Mouse (Mus musculus): ENCODE data around the gene Igsf11. TPM values are rescaled to one million over a fixed set of nuclear protein-coding genes. Genes with fewer than 3 reads are reported as not detected.

The Igsf11 gene
- polyA plus RNA-seq, 1 experiment from 2014 or later = 5.0 TPM

DNA sequence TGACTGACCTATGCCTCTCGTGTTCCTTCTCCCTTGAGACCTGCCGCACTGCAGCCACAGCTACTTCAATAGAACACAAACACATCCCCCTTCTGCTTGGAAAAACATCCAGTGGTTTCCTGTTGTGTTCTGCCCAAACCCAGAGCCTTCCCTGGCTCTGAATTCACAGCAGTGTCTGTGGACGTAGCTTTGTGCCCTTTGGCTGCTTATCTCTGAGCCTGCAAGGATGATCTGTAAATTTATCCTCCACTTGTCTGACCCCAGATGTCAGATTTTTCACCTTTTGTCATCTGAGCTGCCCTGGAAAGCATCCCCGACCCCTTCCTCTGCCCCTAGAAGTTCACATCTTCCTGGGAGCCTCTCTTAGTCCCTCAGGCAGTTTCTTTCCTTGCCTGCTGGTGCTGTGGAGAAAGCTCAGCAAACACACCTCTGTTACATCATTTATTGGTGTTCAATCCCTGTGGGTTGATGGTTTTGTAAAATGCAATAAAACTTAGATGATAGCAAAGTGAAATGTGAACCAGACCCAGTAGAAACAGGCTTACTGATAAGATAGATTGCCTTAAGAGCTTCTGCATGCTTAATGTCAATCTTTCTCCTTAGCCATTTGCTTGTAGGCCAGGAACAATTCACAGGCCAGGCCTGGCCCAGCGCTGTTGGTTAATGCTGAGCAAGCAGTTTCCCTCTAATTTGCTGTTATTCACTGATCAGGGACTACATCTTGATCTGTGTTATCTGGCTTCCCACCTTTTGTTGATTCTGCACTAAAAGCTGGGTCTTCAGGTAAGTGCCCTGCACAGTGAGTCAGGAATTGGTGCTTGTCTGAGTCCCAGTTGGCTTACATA is 51.5 kb downstream of the Igsf11 start:
- Histone ChIP-seq H3K27ac (peak overlapping the region; percentile 19; the same call in 1 of the 2 replicates), H3K9ac (no peak overlapping the region), H3K4me3 (no peak overlapping the region), H3K4me2 (replicated peaks) (no peak overlapping the region), H3K27me3 (no peaks in the 10 kb centered on the region), H3K9me3 (replicated peaks) (no peaks in the 10 kb centered on the region), H3K36me3 (no peaks in the 10 kb centered on the region), H3K4me1 (peaks cover 46% of the 10 kb centered on the region)
- WGBS = 42% methylated on average over 5 of the region's 5 CpGs
- ATAC-seq (ENCODE audit: low FRiP score) = no peak

DNA sequence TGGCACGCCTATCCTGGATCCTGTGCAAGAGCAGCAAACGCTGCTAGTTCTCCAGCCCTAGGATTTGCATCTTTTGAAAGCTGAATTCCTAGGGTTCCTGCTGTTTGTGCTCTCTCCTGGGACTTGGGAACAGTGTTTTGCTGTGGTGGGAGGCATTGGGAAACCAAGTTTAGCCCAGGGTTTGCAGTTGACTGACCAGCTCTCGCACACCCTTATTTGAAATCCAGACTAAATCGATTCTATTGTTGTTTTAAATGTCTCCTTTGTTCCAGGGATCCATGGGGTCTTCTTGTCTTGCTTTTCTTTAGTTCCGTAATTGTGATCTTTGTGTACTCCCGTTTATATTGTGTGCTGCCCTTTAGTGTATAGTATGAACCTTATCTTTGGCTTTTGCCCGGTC is 52.6 kb downstream of the Igsf11 start:
- Histone ChIP-seq H3K4me2 (replicated peaks) (no peak overlapping the region), H3K36me3 (no peaks in the 10 kb centered on the region), H3K27me3 (no peaks in the 10 kb centered on the region), H3K4me1 (peaks cover 42% of the 10 kb centered on the region), H3K9me3 (replicated peaks) (no peaks in the 10 kb centered on the region), H3K4me3 (no peak overlapping the region), H3K9ac (no peak overlapping the region), H3K27ac (peak overlapping the region; percentile 64)
- 38% methylated on average over 7 of the region's 7 CpGs for WGBS
- no peak for ATAC-seq (ENCODE audit: low FRiP score)

DNA sequence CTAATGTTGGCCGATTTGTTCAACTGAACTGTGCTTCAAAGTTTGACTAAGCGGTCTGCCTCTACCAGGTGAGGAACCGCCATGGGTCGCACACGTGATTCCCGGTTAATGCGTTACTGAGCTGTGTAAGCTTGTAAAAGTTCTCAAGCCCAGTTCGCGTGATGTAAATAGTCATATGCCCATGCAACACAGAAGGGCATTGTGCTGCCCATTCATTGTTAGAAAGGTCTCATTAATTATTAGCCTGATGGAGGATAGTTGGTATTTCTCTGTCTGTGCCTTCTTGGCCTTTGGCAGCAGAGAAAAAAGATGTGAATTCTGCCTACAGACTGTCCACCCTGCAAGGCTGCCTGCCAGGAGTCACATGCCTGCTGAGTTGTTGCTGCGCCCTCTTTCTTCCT is 53.1 kb downstream of the Igsf11 start:
- Histone ChIP-seq H3K4me1 (peaks cover 42% of the 10 kb centered on the region), H3K27me3 (no peaks in the 10 kb centered on the region), H3K4me2 (replicated peaks) (no peak overlapping the region), H3K9me3 (replicated peaks) (no peaks in the 10 kb centered on the region), H3K27ac (peak overlapping the region; percentile 64; the same call in 1 of the 2 replicates), H3K9ac (no peak overlapping the region), H3K36me3 (no peaks in the 10 kb centered on the region), H3K4me3 (no peak overlapping the region)
- no peak for ATAC-seq (ENCODE audit: low FRiP score)
- WGBS = 53% methylated on average over 10 of the region's 10 CpGs

DNA sequence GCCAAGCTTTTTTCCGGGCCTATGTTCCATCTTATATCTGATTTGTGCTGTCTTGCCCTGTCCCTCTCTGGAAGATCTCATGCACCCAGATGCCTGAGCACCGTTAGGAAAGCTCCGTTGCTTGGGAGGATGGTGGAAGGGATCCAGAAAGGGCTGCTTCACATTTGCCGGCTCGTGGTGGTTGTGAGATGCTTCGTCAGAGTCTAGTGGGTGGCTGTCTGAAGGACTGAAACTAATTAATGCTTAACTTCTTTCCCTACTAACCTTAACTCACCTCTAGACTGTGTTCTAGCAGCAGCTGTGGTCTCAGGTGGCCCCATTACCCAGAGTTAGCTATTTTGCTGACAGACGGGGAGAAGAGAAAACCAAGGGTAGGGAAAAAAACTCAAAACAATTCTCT is 54.0 kb downstream of the Igsf11 start:
- 44% methylated on average over 7 of the region's 7 CpGs for WGBS
- H3K9me3 ChIP-seq (replicated peaks) = no peaks in the 10 kb centered on the region
- ATAC-seq (ENCODE audit: low FRiP score) = no peak
- no peaks in the 10 kb centered on the region for H3K27me3 ChIP-seq
- no peak overlapping the region for H3K9ac ChIP-seq
- H3K36me3 ChIP-seq = no peaks in the 10 kb centered on the region
- peaks cover 40% of the 10 kb centered on the region for H3K4me1 ChIP-seq
- H3K27ac ChIP-seq = peak overlapping the region; percentile 64
- H3K4me2 ChIP-seq (replicated peaks) = 0 out of 2 replicates have a peak overlapping the region, but pooled peaks have one; percentile 15
- no peak overlapping the region for H3K4me3 ChIP-seq

DNA sequence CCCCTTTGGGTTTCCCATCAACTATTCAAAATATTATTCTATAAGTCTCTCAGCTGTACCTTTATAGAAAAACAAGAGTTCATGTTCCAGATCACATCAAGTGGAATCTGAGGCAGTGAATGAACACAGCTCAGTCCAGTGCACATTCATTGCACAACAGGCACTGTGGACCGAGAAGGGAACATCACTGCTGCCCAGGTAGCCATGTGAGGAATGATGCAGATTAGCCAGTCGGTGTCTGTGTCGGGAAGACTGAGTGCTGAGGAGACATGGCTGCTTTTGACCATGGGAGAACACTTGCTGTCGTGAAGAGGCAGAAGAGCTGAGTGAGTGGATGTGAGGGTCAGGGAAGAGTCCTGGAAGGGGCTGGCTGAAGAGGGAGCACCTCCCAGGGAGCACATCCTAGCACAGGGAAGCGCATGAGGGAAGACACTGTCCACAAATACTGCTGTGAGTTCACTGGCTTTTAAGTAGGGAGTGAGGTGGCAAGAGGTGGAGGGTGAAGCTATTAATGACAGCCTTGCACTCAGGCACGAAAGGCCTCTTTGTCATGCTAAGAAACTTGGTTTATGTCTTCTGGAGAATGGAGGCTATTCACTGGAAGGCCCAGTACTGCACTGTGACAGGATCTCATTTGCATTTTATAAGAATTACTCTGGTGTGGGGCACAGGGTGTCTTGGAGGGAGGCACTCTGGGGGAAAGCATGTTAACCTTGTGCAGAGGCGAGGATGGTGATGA is 54.8 kb downstream of the Igsf11 start:
- 40% methylated on average over 7 of the region's 7 CpGs for WGBS
- Histone ChIP-seq H3K4me3 (no peak overlapping the region), H3K4me2 (replicated peaks) (no peak overlapping the region), H3K9ac (no peak overlapping the region), H3K36me3 (no peaks in the 10 kb centered on the region), H3K9me3 (replicated peaks) (no peaks in the 10 kb centered on the region), H3K27me3 (no peaks in the 10 kb centered on the region), H3K4me1 (peaks cover 40% of the 10 kb centered on the region), H3K27ac (peak overlapping the region; percentile 67)
- ATAC-seq (ENCODE audit: low FRiP score) = peak; percentile 76

DNA sequence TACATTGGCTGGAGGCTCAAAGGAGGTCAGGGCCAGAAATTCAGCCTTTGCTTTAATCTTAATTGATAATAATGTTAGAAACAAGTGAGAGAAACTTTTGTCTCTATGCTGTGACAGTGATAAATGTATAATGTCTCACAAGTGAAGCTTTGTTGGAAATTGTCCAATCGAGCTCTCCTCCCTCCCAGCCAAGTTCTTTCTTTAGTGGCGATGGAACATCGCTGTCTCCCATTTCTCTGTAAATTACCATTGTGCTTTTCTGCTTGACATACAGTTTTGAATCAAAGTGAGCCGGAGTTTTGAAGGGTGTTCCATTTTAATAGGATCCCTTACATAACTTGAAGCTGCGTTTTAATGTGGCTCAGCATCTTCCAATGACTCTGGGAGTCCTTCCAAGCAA is 56.0 kb downstream of the Igsf11 start:
- 55% methylated on average over 5 of the region's 5 CpGs for WGBS
- no peaks in the 10 kb centered on the region for H3K9me3 ChIP-seq (replicated peaks)
- no peaks in the 10 kb centered on the region for H3K36me3 ChIP-seq
- no peaks in the 10 kb centered on the region for H3K27me3 ChIP-seq
- no peak overlapping the region for H3K9ac ChIP-seq
- H3K4me3 ChIP-seq = no peak overlapping the region
- peaks cover 40% of the 10 kb centered on the region for H3K4me1 ChIP-seq
- H3K4me2 ChIP-seq (replicated peaks) = no peak overlapping the region
- ATAC-seq (ENCODE audit: low FRiP score) = no peak
- peak overlapping the region; percentile 67 for H3K27ac ChIP-seq

DNA sequence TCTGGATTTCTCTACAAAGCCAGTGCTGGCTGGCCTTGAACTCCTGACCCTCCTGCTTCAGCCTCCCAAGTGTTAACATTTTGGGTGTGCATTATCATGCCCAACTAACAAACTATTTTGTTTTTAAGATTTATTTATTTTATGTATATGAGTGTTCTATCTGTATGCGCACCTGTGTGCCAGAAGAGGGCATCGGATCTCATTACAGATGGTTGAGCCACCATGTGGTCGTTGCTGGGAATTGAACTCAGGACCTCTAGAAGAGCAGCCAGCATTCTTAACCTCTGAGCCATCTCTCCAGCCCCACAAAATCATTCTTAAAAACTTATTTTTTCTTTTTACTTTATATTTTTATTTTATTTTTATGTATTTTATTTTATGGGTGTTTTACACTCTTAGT is 60.4 kb downstream of the Igsf11 start:
- Histone ChIP-seq H3K27me3 (no peaks in the 10 kb centered on the region), H3K4me2 (replicated peaks) (no peak overlapping the region), H3K4me1 (no peaks in the 10 kb centered on the region), H3K9me3 (replicated peaks) (no peaks in the 10 kb centered on the region), H3K4me3 (no peak overlapping the region), H3K27ac (no peak overlapping the region), H3K36me3 (no peaks in the 10 kb centered on the region), H3K9ac (no peak overlapping the region)
- no peak for ATAC-seq (ENCODE audit: low FRiP score)
- WGBS = 97% methylated on average over 3 of the region's 3 CpGs

DNA sequence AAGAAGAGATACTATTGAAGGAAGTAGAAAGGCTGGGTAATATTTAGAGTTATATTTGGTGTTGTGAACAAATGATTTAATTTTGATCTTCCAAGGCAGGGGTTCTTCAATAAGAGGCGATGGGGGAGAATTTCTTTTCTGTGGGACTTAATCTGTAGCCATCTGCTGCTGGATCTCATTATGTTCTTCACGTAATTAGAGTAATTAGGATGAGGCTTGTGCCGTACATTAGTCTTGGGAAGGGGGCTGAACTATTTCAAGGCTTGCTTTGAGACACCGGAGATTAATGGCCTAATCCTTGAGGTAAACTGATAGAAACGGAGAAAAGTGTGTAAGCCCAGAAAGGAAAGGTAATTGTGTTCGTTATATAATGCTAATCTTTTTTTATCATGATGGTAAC is 61.4 kb downstream of the Igsf11 start:
- Histone ChIP-seq H3K9me3 (replicated peaks) (no peaks in the 10 kb centered on the region), H3K36me3 (no peaks in the 10 kb centered on the region), H3K4me1 (0 out of 2 replicates have a peak, but pooled peaks cover 5% of the 10 kb centered on the region), H3K27ac (no peak overlapping the region), H3K4me3 (no peak overlapping the region), H3K4me2 (replicated peaks) (no peak overlapping the region), H3K9ac (no peak overlapping the region), H3K27me3 (no peaks in the 10 kb centered on the region)
- no peak for ATAC-seq (ENCODE audit: low FRiP score)
- WGBS = 82% methylated on average over 6 of the region's 6 CpGs

DNA sequence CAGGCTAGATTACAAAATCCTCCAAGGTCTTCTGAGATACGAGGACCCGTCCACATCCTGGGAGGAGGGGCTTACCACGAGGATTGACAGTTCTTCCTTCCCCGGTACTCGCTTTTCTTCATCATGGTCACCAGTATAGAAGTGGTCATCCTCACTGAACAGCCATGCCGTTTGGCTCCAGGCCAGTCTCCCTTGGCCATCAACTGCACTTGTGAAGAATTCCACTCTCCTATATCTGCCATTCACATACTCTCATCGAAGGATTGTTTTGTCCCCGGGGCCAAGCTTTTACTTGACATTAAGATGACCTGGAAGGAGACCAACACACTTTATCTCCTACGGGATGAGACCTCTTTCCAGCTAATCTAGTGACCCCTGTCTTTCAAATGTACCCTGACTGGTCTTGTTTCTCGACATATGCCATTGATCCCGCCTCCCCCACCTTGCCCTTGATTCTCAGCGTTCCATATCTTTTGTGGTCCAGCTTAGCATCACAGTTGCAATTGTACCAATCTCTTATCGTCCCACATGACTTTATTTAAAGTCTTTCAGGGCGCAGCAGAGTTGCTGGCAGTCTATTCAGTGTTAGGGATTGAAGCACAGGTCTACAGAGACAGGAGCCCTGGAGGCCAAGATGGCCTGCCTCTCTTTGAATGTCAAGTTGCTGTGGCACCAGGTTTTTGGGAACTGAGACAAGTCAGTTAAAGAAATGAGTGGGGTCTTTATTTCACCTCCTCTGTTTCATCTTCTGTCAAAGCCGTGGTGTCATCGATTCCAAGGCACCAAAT is 62.2 kb downstream of the Igsf11 start:
- no peak overlapping the region for H3K4me3 ChIP-seq
- H3K9me3 ChIP-seq (replicated peaks) = no peaks in the 10 kb centered on the region
- H3K4me2 ChIP-seq (replicated peaks) = no peak overlapping the region
- no peaks in the 10 kb centered on the region for H3K36me3 ChIP-seq
- H3K27me3 ChIP-seq = no peaks in the 10 kb centered on the region
- 86% methylated on average over 16 of the region's 16 CpGs for WGBS
- no peak overlapping the region for H3K9ac ChIP-seq
- no peak; the same call in 1 of the 2 replicates for ATAC-seq (ENCODE audit: low FRiP score)
- no peak overlapping the region for H3K27ac ChIP-seq
- 0 out of 2 replicates have a peak, but pooled peaks cover 6% of the 10 kb centered on the region for H3K4me1 ChIP-seq

DNA sequence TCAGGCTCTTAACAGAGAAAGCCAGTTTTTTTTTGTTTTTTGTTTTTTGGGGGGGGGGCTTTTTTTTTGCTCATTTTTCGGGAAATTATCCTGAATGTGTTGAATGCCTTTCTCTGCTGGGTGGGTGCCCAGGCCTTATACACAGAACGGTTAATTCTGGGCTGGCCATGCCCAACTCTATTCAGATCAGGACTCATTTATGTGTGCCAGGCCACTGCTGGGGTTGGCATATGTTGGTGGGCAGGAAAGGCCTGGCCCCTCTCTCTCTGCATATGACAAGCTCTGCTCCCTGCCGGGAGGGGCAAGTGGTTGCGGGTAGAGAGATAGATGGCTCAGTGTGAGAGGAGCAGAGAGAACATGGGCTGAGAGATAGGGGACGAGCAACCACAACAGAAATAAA is 62.8 kb downstream of the Igsf11 start:
- Histone ChIP-seq H3K9me3 (replicated peaks) (no peaks in the 10 kb centered on the region), H3K4me2 (replicated peaks) (no peak overlapping the region), H3K4me1 (0 out of 2 replicates have a peak, but pooled peaks cover 6% of the 10 kb centered on the region), H3K36me3 (no peaks in the 10 kb centered on the region), H3K27ac (no peak overlapping the region), H3K9ac (no peak overlapping the region), H3K27me3 (no peaks in the 10 kb centered on the region), H3K4me3 (no peak overlapping the region)
- ATAC-seq (ENCODE audit: low FRiP score) = no peak
- 84% methylated on average over 5 of the region's 5 CpGs for WGBS

DNA sequence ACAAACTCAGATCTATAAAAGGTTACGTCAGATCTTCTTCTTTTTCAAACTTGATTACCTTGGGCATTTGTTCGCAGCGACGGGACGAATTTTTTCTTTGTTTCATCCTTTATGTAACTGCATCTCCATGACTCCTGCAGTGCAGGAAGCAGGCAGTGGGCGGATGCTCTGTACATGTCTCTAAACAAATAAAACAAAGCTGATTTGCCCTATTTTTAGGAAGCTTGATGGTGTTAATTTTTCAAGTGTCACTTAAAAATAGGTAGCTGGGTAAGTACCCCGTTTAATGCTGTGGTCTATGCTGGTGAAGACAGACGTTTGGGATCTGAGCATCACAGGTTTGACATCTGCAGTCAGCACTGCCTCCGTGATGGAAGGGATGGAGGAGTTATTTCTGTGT is 66.3 kb downstream of the Igsf11 start:
- Histone ChIP-seq H3K4me3 (no peak overlapping the region), H3K27ac (no peak overlapping the region), H3K27me3 (no peaks in the 10 kb centered on the region), H3K9me3 (replicated peaks) (no peaks in the 10 kb centered on the region), H3K9ac (no peak overlapping the region), H3K36me3 (no peaks in the 10 kb centered on the region), H3K4me2 (replicated peaks) (no peak overlapping the region), H3K4me1 (0 out of 2 replicates have a peak, but pooled peaks cover 6% of the 10 kb centered on the region)
- ATAC-seq (ENCODE audit: low FRiP score) = no peak
- WGBS = 67% methylated on average over 9 of the region's 9 CpGs

DNA sequence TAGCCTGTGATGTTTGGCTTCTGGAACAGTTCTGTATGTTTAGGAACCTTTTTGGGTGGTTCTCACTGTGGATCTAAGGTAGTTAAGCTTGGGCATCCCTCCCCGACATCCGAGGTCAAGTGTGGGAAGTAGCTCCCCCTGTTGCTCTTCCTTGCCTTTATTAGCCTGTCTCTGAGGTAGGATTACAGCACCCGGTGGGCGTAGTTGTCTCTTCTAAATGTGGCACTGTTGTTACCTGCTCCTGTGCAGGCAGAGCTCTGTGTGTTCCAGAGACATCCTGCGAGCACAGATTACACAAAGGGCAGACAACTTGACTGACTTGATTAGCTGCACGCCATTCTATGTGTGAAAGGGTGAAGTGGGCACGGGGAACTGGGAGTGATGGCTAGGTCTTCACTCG is 68.1 kb downstream of the Igsf11 start:
- H3K9me3 ChIP-seq (replicated peaks) = no peaks in the 10 kb centered on the region
- 75% methylated on average over 8 of the region's 8 CpGs for WGBS
- no peak overlapping the region for H3K27ac ChIP-seq
- H3K36me3 ChIP-seq = no peaks in the 10 kb centered on the region
- H3K4me3 ChIP-seq = no peak overlapping the region
- 0 out of 2 replicates have a peak, but pooled peaks cover 6% of the 10 kb centered on the region for H3K4me1 ChIP-seq
- H3K27me3 ChIP-seq = no peaks in the 10 kb centered on the region
- ATAC-seq (ENCODE audit: low FRiP score) = no peak
- H3K4me2 ChIP-seq (replicated peaks) = no peak overlapping the region
- H3K9ac ChIP-seq = no peak overlapping the region

Measured in hindbrain, embryonic 12.5 days (tissue).